Mouse (Mus musculus) liver, adult 2 months (tissue): ENCODE data around the gene Phip. TPM values are rescaled to one million over a fixed set of nuclear protein-coding genes. Genes with fewer than 3 reads are reported as not detected.

Experiments
- DNase-seq: peaks from one replicate; pipeline ENCODE4 v3.0.0-alpha.2; 2011; ENCODE audit warnings: low read depth, low spot score; ENCODE audit errors: extremely low read depth
- H3K27ac ChIP-seq: fragments of 200-500 bp; replicated peaks from 2 replicates; pipeline ENCODE4 v1.5.1; 2012; ENCODE audit warnings: low read depth, mild to moderate bottlenecking, control low read depth, inconsistent platforms, low read length; ENCODE audit not compliant: insufficient read depth
- H3K27me3 ChIP-seq: fragments of 200-500 bp; 2 replicates; pipeline ENCODE4 v1.6.1; 2012; ENCODE audit warnings: mild to moderate bottlenecking, moderate library complexity, low read length, inconsistent platforms; ENCODE audit not compliant: control insufficient read depth, insufficient read depth
- H3K36me3 ChIP-seq: fragments of 200-500 bp; 2 replicates; pipeline ENCODE4 v1.6.1; 2012; ENCODE audit warnings: low read length, inconsistent platforms; ENCODE audit not compliant: control insufficient read depth, insufficient read depth
- H3K4me1 ChIP-seq: fragments of 200-500 bp; 2 replicates; pipeline ENCODE4 v1.6.1; 2011; ENCODE audit warnings: low read length; ENCODE audit not compliant: control insufficient read depth, insufficient read depth
- H3K4me3 ChIP-seq: fragments of 200-500 bp; 2 replicates; pipeline ENCODE4 v1.5.1; 2011; ENCODE audit warnings: low read depth, mild to moderate bottlenecking, control low read depth, low read length, moderate library complexity; ENCODE audit not compliant: insufficient read depth
- H3K79me2 ChIP-seq: fragments of 200-500 bp; 2 replicates; pipeline ENCODE4 v1.6.1; 2012; ENCODE audit warnings: inconsistent platforms, mild to moderate bottlenecking, low read length, moderate library complexity; ENCODE audit not compliant: control insufficient read depth, insufficient read depth
- H3K9ac ChIP-seq: fragments of 200-500 bp; 2 replicates; pipeline ENCODE4 v1.6.1; 2012; ENCODE audit warnings: low read depth, mild to moderate bottlenecking, control low read depth, inconsistent platforms, low read length
- CTCF ChIP-seq: fragments of 200-500 bp; IDR thresholded peaks from 2 replicates; pipeline ENCODE4 v1.5.1; 2011; ENCODE audit warnings: low read depth, low read length, control low read depth
- POLR2A ChIP-seq: fragments of 200-500 bp; IDR thresholded peaks from 2 replicates; pipeline ENCODE4 v1.6.1; 2011; ENCODE audit warnings: low read length, control low read depth; ENCODE audit not compliant: insufficient read depth; ENCODE audit errors: extremely low read depth
- WGBS: fragments of 180-500 bp; shearing (Covaris S2); methylation state at CpG from one replicate; pipeline ENCODE4 v1.1.7; 2018; 5-methylcytosine and 5-hydroxymethylcytosine counted together
- polyA plus RNA-seq: library from polyadenylated mRNA; depleted of rRNA; stranded (reverse); fragments of >200 nt; gene quantifications from 2 replicates; pipeline ENCODE4 v1.2.3, GENCODE M21; 2012
- total RNA-seq: library from RNA; depleted of rRNA; stranded (reverse); fragments of >200 nt; gene quantifications from 2 replicates; pipeline ENCODE4 v1.2.3, GENCODE M21; 2014

Phip gene
- total and polyA plus RNA-seq, 2 experiments, result 1.1 to 25.1 TPM

- 54% methylated on average over 3 of the region's 3 CpGs for WGBS
These were observed 120.2 kb downstream of the Phip start for GRCm38 (mm10) chr9:82854973-82855614.

GRCm38 (mm10) chr9:82854040-82854439, 121.3 kb downstream of the Phip start:
- H3K79me2 ChIP-seq, result no peaks in the 10 kb centered on the region
- TF ChIP-seq POLR2A (no peak), CTCF (no peak)
- no peak overlapping the region for H3K9ac ChIP-seq
- 62% methylated on average over 2 of the region's 2 CpGs for WGBS
- H3K27ac ChIP-seq, result no peak overlapping the region
- no peaks in the 10 kb centered on the region for H3K4me1 ChIP-seq
- peak; percentile 26 for DNase-seq
- no peaks in the 10 kb centered on the region for H3K36me3 ChIP-seq
- no peak overlapping the region for H3K4me3 ChIP-seq
- H3K27me3 ChIP-seq, result no peaks in the 10 kb centered on the region

More at GRCm38 (mm10) chr9:82854973-82855614, 120.2 kb downstream of the Phip start:
- Histone ChIP-seq H3K27ac (no peak overlapping the region), H3K36me3 (no peaks in the 10 kb centered on the region), H3K27me3 (no peaks in the 10 kb centered on the region), H3K4me3 (no peak overlapping the region), H3K9ac (no peak overlapping the region), H3K79me2 (no peaks in the 10 kb centered on the region), H3K4me1 (no peaks in the 10 kb centered on the region)
- TF ChIP-seq POLR2A (no peak), CTCF (no peak)
- DNase-seq, result no peak

- Histone ChIP-seq H3K79me2 (no peaks in the 10 kb centered on the region), H3K4me3 (no peak overlapping the region), H3K36me3 (no peaks in the 10 kb centered on the region; the same call in 1 of the 2 replicates), H3K27ac (no peak overlapping the region), H3K4me1 (no peaks in the 10 kb centered on the region), H3K9ac (no peak overlapping the region), H3K27me3 (no peaks in the 10 kb centered on the region)
- peak; percentile 18 for DNase-seq
- TF ChIP-seq POLR2A, result no peak
- WGBS, result 76% methylated on average over 4 of the region's 4 CpGs
These were observed 132.6 kb downstream of the Phip start for GRCm38 (mm10) chr9:82842671-82843070.

- no peaks in the 10 kb centered on the region for H3K4me1 ChIP-seq
- H3K4me3 ChIP-seq, result no peak overlapping the region
- no peak for DNase-seq
- 84% methylated on average over 6 of the region's 6 CpGs for WGBS
- no peak overlapping the region for H3K27ac ChIP-seq
- no peaks in the 10 kb centered on the region for H3K79me2 ChIP-seq
- no peaks in the 10 kb centered on the region for H3K27me3 ChIP-seq
- TF ChIP-seq POLR2A, result no peak
- no peak for TF ChIP-seq CTCF
- no peak overlapping the region for H3K9ac ChIP-seq
- no peaks in the 10 kb centered on the region; the same call in 1 of the 2 replicates for H3K36me3 ChIP-seq
These were observed 139.4 kb downstream of the Phip start for GRCm38 (mm10) chr9:82835921-82836320.

GRCm38 (mm10) chr9:82831891-82832290, 143.4 kb downstream of the Phip start:
- no peak overlapping the region for H3K27ac ChIP-seq
- 70% methylated on average over 4 of the region's 4 CpGs for WGBS
- no peaks in the 10 kb centered on the region for H3K27me3 ChIP-seq
- no peak for DNase-seq
- no peak overlapping the region for H3K4me3 ChIP-seq
- no peaks in the 10 kb centered on the region for H3K79me2 ChIP-seq
- TF ChIP-seq POLR2A (no peak), CTCF (no peak)
- no peaks in the 10 kb centered on the region for H3K4me1 ChIP-seq
- no peak overlapping the region for H3K9ac ChIP-seq
- H3K36me3 ChIP-seq, result no peaks in the 10 kb centered on the region

- Histone ChIP-seq H3K36me3 (no peaks in the 10 kb centered on the region), H3K27me3 (no peaks in the 10 kb centered on the region), H3K9ac (peak overlapping the region; percentile 69), H3K4me3 (peak overlapping the region; percentile 77), H3K4me1 (no peaks in the 10 kb centered on the region), H3K27ac (no peak overlapping the region), H3K79me2 (no peaks in the 10 kb centered on the region)
- TF ChIP-seq CTCF (no peak), POLR2A (no peak)
- peak; percentile 77 for DNase-seq
- under 1% methylated on average over 65 of the region's 65 CpGs for WGBS
These were observed 145.5 kb downstream of the Phip start for GRCm38 (mm10) chr9:82829693-82830430.
